Mouse (Mus musculus): ENCODE data around the gene Olfr49.

Gene Olfr49

DNA sequence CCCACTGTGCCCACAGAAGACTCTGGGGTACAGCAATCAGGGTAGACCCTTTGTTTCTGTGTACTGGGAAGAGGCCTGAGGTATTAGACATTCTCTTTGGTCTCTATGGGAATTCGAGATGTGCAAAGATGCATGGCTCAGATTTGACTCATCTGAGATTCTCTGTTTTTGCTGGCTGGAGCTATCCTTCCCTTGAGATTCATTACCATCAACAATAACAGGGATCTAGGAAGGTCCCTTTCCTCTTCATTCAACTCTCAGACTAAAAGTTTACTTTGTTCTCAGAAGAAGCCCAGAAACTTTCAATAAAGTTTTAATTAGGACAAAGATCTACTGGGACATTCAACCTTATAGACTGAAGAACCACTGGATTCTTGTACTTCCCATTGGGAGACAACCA, at the start of gene Olfr49:
TSS of gene Olfr49 (minus strand) at position 101 of the 400 bp plus-strand sequence.
- DNase-seq, result no peak

DNA sequence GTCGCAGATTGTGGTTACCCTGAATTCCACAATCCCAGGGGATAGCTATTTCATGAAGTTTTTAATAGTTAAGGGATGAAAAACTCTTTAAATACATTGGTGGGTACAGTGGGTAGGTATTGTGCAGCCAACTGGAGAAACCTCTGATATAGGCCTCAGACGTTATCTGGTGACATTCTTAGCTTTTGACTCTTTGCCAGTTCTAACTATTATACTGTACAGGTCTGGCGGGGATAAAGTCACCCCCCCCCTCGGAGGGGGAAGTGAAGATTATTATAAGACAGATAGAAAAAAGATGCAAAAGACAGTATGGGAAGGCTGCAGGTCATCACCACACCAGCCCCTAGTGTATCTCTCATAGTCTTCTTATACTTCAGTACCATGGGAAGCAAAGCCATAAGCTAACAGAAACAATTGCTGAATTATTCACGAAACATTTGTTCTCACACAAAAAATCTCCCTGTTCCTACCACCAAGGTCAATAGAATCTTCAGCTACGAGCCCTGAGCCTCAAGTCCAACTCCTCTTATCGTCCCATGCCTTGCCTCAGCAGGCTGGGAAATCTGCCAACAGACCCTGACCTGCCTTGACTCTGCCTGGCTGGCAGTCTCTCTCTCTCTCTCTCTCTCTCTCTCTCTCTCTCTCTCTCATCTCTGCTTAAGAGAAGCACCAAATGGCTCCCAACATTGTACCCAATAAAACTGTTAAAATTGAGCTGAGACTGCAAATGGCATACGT, 48.9 kb upstream of the Olfr49 start:
- DNase-seq, result no peak

DNA sequence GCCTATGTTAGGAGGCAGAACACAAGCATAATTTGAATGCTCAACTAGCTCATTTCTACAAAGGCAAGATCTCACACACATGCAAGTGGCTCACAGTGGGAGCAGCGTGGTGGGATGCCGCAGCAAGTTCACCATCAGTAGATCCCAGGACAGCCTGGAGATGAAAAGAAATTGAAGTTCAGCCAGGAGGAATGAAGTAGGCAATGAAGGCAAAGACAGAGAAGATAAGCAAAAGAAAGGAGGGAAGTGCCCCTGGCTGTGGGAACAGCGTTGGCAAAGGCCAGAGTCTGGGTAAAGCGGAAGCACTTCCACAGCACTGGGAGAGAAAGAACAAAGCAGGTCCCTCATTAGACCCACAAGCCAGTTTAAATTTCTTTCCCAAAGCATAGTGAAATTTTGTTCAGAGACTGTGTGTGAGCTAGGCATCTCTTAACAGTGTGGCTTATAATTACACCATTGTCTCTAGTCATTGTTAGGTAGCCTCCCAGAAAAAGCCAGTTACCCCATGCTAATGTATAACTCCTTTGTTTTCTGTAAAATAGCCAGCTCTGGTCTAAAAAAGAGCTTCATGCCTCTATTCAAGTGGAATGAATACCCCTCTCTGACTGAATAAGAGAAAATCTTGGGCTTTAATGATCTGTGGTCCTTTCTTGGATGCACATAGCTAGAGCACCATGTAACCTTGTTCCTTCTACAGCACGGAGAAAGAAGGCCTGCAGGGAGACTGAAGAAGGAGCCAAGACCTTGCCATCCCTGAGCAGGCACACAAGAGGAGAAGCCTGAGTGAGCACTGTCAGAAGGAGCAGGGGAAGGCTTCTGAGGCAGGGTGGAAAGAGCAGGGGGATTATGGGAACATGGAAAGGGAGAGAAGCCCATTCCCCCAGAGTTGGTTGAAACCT, 47.7 kb upstream of the Olfr49 start:
- no peak for DNase-seq

- no peak for DNase-seq
Observed at GRCm38 (mm10) chr14:54331178-54331577, 46.4 kb upstream of the Olfr49 start.

- no peak for DNase-seq
Observed at GRCm38 (mm10) chr14:54329201-54329600, 44.5 kb upstream of the Olfr49 start.

DNA sequence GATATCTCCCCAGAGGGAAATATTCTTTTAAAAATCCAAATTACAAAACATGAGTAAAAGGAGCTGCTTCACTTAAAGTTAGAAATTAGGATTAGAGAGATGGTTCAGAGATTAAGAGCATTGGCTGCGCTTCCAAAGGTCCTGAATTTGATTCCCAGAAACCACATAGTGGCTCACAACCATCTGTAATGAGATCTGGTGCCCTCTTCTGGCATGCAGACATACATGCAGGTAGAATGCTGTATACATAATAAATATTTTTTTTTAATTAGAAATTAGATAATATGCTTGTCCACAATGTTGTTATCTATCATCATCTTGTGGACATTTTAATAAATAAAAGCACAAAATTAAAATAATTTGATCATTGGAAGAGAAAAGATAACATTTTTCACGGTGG, 43.8 kb upstream of the Olfr49 start:
- DNase-seq, result no peak

DNA sequence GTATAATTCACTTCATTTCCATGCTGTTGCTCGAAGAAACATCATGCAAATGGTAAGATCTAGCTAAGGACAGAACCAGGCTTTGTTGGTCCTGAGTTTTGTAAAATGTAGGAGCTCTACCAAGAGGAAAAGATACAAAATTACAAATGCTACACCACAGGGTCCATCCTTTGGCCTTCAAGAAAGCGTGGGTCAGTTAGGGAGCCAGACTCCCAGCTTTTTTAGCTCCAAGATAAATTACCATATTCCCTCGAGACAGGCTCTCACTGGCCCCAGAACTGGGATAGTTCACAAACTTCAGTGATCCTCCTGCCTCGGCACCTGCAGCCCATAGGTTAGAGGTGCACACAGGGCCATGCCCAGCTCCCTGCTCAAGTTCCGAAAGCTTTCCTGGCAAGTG, 39.7 kb upstream of the Olfr49 start:
- DNase-seq, result no peak

DNA sequence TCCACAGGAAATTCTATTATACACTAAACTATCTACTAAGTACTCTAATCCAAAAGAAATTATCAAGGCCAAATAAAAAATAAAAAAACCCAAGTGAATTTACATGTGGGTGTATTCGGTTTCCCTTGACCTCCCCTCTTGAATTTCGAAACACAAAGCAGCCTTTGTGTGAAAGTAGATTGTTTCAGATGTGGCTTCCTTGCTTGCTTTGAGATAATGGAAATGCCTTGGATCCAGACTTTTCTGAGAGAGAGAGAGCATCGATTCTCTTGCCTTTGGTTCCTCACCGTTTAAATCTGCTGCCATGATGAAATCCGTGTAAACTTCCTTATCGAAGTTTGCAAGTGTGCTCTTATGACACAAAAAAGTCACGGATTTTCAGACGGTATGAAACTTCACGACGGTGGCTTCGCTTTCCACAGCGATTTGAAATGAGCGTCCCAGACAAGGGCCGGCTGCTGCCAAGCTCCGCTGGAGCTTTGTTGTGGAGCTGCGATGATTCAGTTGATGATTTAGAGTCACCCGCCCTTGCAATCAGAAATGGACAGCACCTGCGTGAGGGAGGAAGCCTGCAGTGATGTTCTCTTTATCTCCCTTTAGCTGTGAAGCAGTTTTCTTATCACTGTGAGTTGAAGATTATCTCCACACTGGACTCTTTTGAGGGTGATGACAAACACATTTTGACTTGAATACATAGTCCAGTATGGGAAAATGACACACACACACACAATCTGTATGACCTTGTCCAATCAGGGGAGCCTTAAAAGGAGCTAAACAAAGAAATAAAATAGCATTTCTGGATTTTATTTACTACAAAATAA, 37.0 kb upstream of the Olfr49 start:
- no peak for DNase-seq

DNA sequence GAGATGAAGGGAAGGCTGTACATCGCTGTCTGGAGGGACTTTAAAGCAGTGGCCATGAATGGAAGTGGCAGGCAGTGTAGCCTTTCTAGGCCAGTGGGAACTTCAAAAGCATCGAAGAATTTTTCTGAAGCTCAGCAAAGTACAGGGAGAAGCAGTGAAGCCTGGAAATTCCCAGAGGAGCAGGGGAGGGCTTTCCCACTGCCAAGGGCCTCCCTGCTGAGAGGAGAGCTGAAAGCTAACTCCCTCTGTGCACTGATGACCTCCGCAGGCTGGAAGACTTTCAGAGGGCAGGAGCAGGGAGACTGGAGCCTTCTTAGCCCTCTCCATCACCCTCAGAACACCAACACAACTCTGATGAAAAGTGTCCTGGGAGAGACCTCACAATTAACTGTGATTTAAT, 27.0 kb upstream of the Olfr49 start:
- no peak for DNase-seq

DNA sequence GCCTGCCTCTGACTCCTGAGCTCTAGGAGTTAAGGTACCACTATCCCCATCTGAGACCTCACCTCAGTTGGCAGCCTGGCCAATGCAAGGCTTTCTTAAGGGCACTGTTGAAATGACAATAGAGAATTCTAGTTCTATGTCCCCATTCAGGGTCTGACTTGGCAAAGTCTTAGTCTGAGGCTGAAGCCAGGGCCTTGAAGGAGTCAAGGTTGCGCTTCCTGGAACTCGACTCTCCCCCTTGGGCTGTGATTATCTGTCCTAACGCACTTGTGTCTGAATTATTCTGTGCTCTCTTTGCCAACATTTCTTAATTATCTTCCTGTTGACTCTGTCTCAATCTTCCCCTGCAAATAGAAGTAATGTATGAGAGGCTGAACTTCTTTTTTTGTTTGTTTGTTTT, 15.9 kb upstream of the Olfr49 start:
- no peak for DNase-seq

GRCm38 (mm10) chr14:54300136-54300535, 15.4 kb upstream of the Olfr49 start:
- no peak for DNase-seq

DNA sequence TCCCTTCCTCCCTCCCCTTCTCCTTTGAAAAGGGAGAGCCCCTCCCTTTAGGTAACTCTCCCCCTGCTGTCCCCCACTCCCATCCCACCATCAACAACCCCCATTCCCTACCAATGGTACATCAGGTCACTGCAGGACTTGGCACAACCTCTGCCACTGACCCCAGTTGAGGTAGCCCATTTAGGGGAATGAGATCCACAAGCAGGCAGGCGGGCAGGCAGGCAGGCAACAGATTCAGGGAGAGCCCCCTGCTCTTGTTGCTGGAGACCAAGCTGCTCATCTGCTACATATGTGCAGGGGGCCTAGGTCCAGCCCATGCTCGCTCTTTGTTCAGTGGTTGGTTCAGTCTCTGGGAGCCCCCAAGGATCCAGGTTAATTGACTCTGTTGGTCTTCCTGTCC, 8.3 kb downstream of the Olfr49 start:
- no peak for DNase-seq

DNA sequence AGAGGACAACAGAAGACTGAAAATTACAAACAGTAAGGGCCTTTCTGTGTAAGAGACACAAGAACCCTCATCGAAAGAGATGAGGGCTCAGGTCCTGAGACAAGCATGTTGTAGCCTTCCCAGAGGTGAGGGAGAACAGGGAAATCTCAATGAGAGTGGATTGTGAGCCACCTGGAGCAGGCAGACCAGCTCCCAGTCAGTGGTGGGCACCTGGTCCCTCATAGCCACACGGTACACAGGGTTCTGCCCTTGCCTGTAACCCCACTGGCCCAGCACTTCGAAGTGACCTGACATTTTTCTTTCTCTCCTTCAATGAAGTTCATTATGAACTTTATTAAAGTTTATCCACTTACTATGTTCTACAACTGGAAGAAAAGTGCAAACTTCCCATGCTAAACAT, 12.0 kb downstream of the Olfr49 start:
- no peak for DNase-seq

DNA sequence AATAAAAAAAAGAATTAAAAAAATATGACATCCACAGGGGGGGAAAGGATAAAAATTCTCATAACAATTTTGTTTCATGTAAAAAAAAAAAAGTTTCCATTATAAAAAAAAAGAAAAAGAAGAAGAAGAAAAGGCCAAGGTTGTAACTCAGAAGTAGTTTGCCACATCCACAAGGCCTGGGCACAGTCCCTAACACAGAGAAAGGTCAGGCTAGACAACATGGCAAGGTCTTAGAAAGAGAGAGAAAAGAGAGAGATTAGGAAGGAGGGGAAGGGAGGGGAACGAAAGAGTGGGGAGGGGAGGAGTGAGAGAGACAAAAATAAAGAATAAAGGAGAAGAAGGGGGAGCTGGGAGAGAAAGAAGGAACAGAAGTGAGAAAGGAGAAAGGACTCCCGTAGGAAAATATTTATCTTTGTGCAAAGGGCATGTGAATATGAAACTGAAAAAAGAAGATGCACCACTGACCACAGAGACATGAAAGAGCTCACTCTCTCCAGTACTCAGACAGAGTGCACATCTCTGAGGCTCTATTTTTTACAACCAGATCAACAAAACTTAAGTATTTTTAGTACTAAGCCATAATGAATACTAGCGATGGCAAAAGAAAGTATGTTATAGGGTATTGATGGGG, 12.6 kb downstream of the Olfr49 start:
- no peak for DNase-seq

GRCm38 (mm10) chr14:54270413-54270812, 14.3 kb downstream of the Olfr49 start:
- DNase-seq, result no peak

DNA sequence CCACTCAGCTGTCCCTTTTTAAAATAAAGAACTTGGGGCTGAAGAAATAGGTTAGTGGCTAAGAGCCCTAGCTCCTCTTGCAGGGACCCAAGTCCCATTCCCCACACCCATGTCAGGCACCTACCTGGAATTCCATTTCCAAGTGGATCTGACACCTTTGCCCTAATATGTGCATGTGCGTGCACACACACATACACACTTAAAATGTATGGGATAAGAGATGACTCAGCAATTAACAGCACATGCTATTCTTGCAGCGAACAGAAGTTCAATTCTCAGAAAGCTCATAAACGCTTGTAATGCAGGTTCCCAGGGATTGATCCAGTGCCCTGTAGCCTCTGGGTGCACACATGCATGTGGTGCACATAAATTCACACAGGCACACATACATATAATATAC, 15.2 kb downstream of the Olfr49 start:
- no peak for DNase-seq

- DNase-seq, result no peak
Observed at GRCm38 (mm10) chr14:54267966-54268365, 16.8 kb downstream of the Olfr49 start.

GRCm38 (mm10) chr14:54265951-54266350, 18.8 kb downstream of the Olfr49 start:
- DNase-seq, result no peak

GRCm38 (mm10) chr14:54265093-54265492, 19.6 kb downstream of the Olfr49 start:
- no peak for DNase-seq

- DNase-seq, result no peak
Observed at GRCm38 (mm10) chr14:54264231-54264630, 20.5 kb downstream of the Olfr49 start.

DNA sequence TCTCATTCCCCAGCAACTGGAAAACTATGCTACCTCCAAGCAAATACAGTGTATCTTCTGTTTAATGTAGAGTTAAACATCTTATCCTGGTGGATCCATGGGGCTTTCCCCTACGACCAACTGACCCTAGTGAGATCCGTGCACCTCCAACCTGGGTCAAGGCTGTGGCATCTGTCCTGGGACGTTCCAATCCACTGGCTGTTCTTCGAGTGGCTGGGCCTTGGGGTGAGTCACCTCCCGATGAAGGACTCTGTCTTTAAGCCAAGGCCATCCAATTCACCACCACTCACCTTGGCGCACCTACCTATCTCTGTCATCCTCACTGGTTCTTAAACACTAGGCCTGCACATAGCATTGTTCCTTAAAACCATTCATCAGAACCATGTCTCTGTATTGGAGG, 21.6 kb downstream of the Olfr49 start:
- no peak for DNase-seq

GRCm38 (mm10) chr14:54262622-54263021, 22.1 kb downstream of the Olfr49 start:
- DNase-seq, result no peak

GRCm38 (mm10) chr14:54261386-54261785, 23.4 kb downstream of the Olfr49 start:
- DNase-seq, result no peak

Data from cerebellum, adult 8-10 months (tissue).